Comparison of ENCODE assay signal across 25 mouse cellular contexts in genomic region chr9:53572516-53573307, GRCm38 (mm10). TPM values are rescaled to one million over a fixed set of nuclear protein-coding genes. Genes with fewer than 3 reads are reported as not detected.
DNase-seq lines count a peak whose midpoint lies in the region; ATAC-seq lines count a peak whose summit lies in the region.
"Had no signal": no experiment of that assay in that cellular context is flagged by ENCODE, and none has a peak within 500 bp of the region (broad histone marks: within the 10 kb centered on the region; RNA-seq: fewer than 3 reads in every experiment).

No protein-coding gene starts in this region.

- H3K4me2 ChIP-seq in heart, embryonic 11.5 days, result no peak overlapping the region
- no peak overlapping the region for H3K4me2 ChIP-seq in midbrain, embryonic 11.5 days
- H3K4me2 ChIP-seq in midbrain, embryonic 14.5 days (ENCODE audit: low read length), result no peak overlapping the region
- H3K4me2 ChIP-seq: forebrain, embryonic 13.5 days; hindbrain, embryonic 14.5 days had no signal

- H3K9me3 ChIP-seq in heart, embryonic 11.5 days (replicated peaks; ENCODE audit: control insufficient read depth, low read length), result no peaks in the 10 kb centered on the region
- H3K9me3 ChIP-seq in midbrain, embryonic 11.5 days (ENCODE audit: control insufficient read depth, low read length), result no peaks in the 10 kb centered on the region
- no peaks in the 10 kb centered on the region for H3K9me3 ChIP-seq in midbrain, embryonic 14.5 days (ENCODE audit: control insufficient read depth, low read length)
- H3K9me3 ChIP-seq: forebrain, embryonic 10.5 days; forebrain, embryonic 13.5 days had no signal

- H3K36me3 ChIP-seq in heart, embryonic 11.5 days (ENCODE audit: control insufficient read depth, insufficient read depth, low read length), result peaks cover 13% of the 10 kb centered on the region
- peaks cover 16% of the 10 kb centered on the region for H3K36me3 ChIP-seq in midbrain, embryonic 11.5 days (ENCODE audit: control insufficient read depth, insufficient read depth, low read length)
- H3K36me3 ChIP-seq in midbrain, embryonic 14.5 days (ENCODE audit: control insufficient read depth, insufficient read depth, low read length), result peaks cover 53% of the 10 kb centered on the region

- intact Hi-C loops in gastrocnemius, postnatal 36 days (cut with DNase I), result no loop called here

- H3K27ac ChIP-seq in heart, embryonic 11.5 days (ENCODE audit: low read depth, low read length), result no peak overlapping the region
- H3K27ac ChIP-seq in midbrain, embryonic 11.5 days (ENCODE audit: low read depth, low read length), result no peak overlapping the region
- no peak overlapping the region for H3K27ac ChIP-seq in midbrain, embryonic 14.5 days (replicated peaks; ENCODE audit: low read depth, low read length)
- H3K27ac ChIP-seq: forebrain, embryonic 10.5 days; forebrain, embryonic 13.5 days; hindbrain, embryonic 14.5 days; hindbrain, postnatal 0 days had no signal

- 86% methylated on average over 7 of the region's 7 CpGs for WGBS in heart, embryonic 11.5 days (ENCODE audit: insufficient replicate concordance)
- WGBS in midbrain, embryonic 11.5 days, result 96% methylated on average over 7 of the region's 7 CpGs
- 96% methylated on average over 7 of the region's 7 CpGs for WGBS in midbrain, embryonic 14.5 days

- H3K4me1 ChIP-seq in heart, embryonic 11.5 days (ENCODE audit: control insufficient read depth, insufficient read depth, low read length), result no peaks in the 10 kb centered on the region
- H3K4me1 ChIP-seq in midbrain, embryonic 11.5 days (ENCODE audit: control insufficient read depth, insufficient read depth, low read length), result no peaks in the 10 kb centered on the region
- no peaks in the 10 kb centered on the region for H3K4me1 ChIP-seq in midbrain, embryonic 14.5 days (ENCODE audit: control insufficient read depth, insufficient read depth, low read length)
- H3K4me1 ChIP-seq: forebrain, embryonic 10.5 days; forebrain, embryonic 13.5 days had no signal

- no peak for ATAC-seq in heart, embryonic 11.5 days (replicated peaks; ENCODE audit: insufficient number of reproducible peaks, low FRiP score, low TSS enrichment)
- no peak for ATAC-seq in midbrain, embryonic 11.5 days (ENCODE audit: low FRiP score)
- ATAC-seq in midbrain, embryonic 14.5 days (ENCODE audit: low FRiP score, low TSS enrichment), result no peak
- ATAC-seq: activated CD4-positive, CD25-positive, alpha-beta regulatory T cell, adult 4 months; CD4-positive, CD25-positive, alpha-beta regulatory T cell, adult 4 months; forebrain, embryonic 13.5 days; forebrain, embryonic 16.5 days; hindbrain, postnatal 0 days; inflammation-experienced regulatory T-cells, adult 6 months; intestine, embryonic 16.5 days had no signal

- H3K4me3 ChIP-seq in heart, embryonic 11.5 days (ENCODE audit: low read depth, low read length), result no peak overlapping the region
- H3K4me3 ChIP-seq in midbrain, embryonic 11.5 days (ENCODE audit: low read depth, low read length), result no peak overlapping the region
- no peak overlapping the region for H3K4me3 ChIP-seq in midbrain, embryonic 14.5 days (replicated peaks; ENCODE audit: low read depth, low read length)
- H3K4me3 ChIP-seq: forebrain, embryonic 10.5 days; forebrain, embryonic 13.5 days had no signal

- H3K27me3 ChIP-seq in heart, embryonic 11.5 days (ENCODE audit: control insufficient read depth, insufficient read depth, low read length), result no peaks in the 10 kb centered on the region
- no peaks in the 10 kb centered on the region for H3K27me3 ChIP-seq in midbrain, embryonic 11.5 days (ENCODE audit: control insufficient read depth, insufficient read depth, low read length)
- H3K27me3 ChIP-seq in midbrain, embryonic 14.5 days (ENCODE audit: control insufficient read depth, insufficient read depth, low read length), result no peaks in the 10 kb centered on the region
- H3K27me3 ChIP-seq: forebrain, embryonic 13.5 days had no signal

- H3K9ac ChIP-seq in heart, embryonic 11.5 days (ENCODE audit: low read depth, low read length), result no peak overlapping the region
- no peak overlapping the region for H3K9ac ChIP-seq in midbrain, embryonic 11.5 days (ENCODE audit: low read length)
- no peak overlapping the region for H3K9ac ChIP-seq in midbrain, embryonic 14.5 days (replicated peaks; ENCODE audit: low read length)
- H3K9ac ChIP-seq: forebrain, embryonic 13.5 days; hindbrain, embryonic 14.5 days had no signal

- DNase-seq in gastrocnemius, adult 8-10 months (ENCODE audit: low spot score in 2 of 2), result peak; percentile 7 to 33
- DNase-seq in gastrocnemius, postnatal 36 days, result no peak
- DNase-seq in heart, adult 8-10 months (ENCODE audit: low spot score), result peak; percentile 29
- peak; percentile 56 for DNase-seq in midbrain, embryonic 11.5 days (ENCODE audit: low spot score, missing footprints)
- no peak for DNase-seq in midbrain, embryonic 14.5 days
- DNase-seq in cerebellum, adult 11 months, result no peak
- DNase-seq: adrenal gland, adult 8-10 months; adrenal gland, postnatal 25 days; cerebellum, adult 18-20 months; cerebellum, adult 9-10 months; cerebellum, postnatal 14 days; gastrocnemius, postnatal 25 days; heart, postnatal 36 days; kidney, adult 18-20 months; kidney, adult 9 months had no signal

RNA-seq across cellular contexts. Expression of gene Npat, which starts 35.9 kb away (rescaled TPM):
- total RNA-seq in gastrocnemius, adult 8-10 months (2022), result 1 to 10 TPM; 5.4 to 5.8 (median 5.4) TPM
- total RNA-seq in gastrocnemius, postnatal 36 days (2021), result 1 to 10 TPM; 3.3 to 5.7 TPM
- total RNA-seq in heart, adult 8-10 months (2022), result 1 to 10 TPM; 5.3 to 7.7 (median 6.9) TPM
- 18.3 and 18.9 TPM in 2 replicates for polyA plus RNA-seq in heart, embryonic 11.5 days (2014; fragmentation: Nextera tagmentation; extraction: Ambion mirVana)
- polyA plus RNA-seq in midbrain, embryonic 11.5 days (2014; fragmentation: Nextera tagmentation; extraction: Ambion mirVana), result 22.2 and 25.4 TPM in 2 replicates
- polyA plus RNA-seq in midbrain, embryonic 14.5 days (2014; fragmentation: Nextera tagmentation; extraction: Ambion mirVana), result 10.3 and 16.1 TPM in 2 replicates

RNA-seq across cellular contexts. Expression of gene Atm, which starts 36.2 kb away (rescaled TPM):
- total RNA-seq in gastrocnemius, adult 8-10 months (2022), result 1 to 10 TPM; 4.8 to 6.0 (median 5.4) TPM
- 1 to 10 TPM; 6.2 to 8.0 TPM for total RNA-seq in gastrocnemius, postnatal 36 days (2021)
- total RNA-seq in heart, adult 8-10 months (2022), result 10 to 100 TPM in 3 of 4 experiments, 1 to 10 TPM in 1; 9.6 to 12.9 (median 10.8) TPM
- polyA plus RNA-seq in heart, embryonic 11.5 days (2014; fragmentation: Nextera tagmentation; extraction: Ambion mirVana), result 12.0 and 12.6 TPM in 2 replicates
- polyA plus RNA-seq in midbrain, embryonic 11.5 days (2014; fragmentation: Nextera tagmentation; extraction: Ambion mirVana), result 17.7 and 18.0 TPM in 2 replicates
- 11.2 and 13.0 TPM in 2 replicates for polyA plus RNA-seq in midbrain, embryonic 14.5 days (2014; fragmentation: Nextera tagmentation; extraction: Ambion mirVana)

RNA-seq across cellular contexts. Expression of gene Acat1, which starts 37.5 kb away (rescaled TPM):
- total RNA-seq in gastrocnemius, adult 8-10 months (2022), result 100 to 1,000 TPM; 123 to 132 (median 128) TPM
- total RNA-seq in gastrocnemius, postnatal 36 days (2021), result 100 to 1,000 TPM in 1 of 2 experiments, 10 to 100 TPM in 1; 95.2 to 122 TPM
- total RNA-seq in heart, adult 8-10 months (2022), result 100 to 1,000 TPM; 313 to 403 (median 351) TPM
- polyA plus RNA-seq in heart, embryonic 11.5 days (2014; fragmentation: Nextera tagmentation; extraction: Ambion mirVana), result 156 and 165 TPM in 2 replicates
- polyA plus RNA-seq in midbrain, embryonic 11.5 days (2014; fragmentation: Nextera tagmentation; extraction: Ambion mirVana), result 52.7 and 53.2 TPM in 2 replicates
- polyA plus RNA-seq in midbrain, embryonic 14.5 days (2014; fragmentation: Nextera tagmentation; extraction: Ambion mirVana), result 157 and 160 TPM in 2 replicates

Comparison
In these comparisons a context has a peak if more than half of its experiments do, and no peak if none do; other contexts are left out.
1. DNase-seq: peak in gastrocnemius, adult 8-10 months (2 of 2), heart, adult 8-10 months (single experiment) and midbrain, embryonic 11.5 days (single experiment); none in gastrocnemius, postnatal 36 days (0 of 2), midbrain, embryonic 14.5 days (single experiment) and cerebellum, adult 11 months (single experiment).